Mouse (Mus musculus): ENCODE results near the gene Vmn2r112. TPM values are rescaled to one million over a fixed set of nuclear protein-coding genes. Genes with fewer than 3 reads are reported as not detected.

Vmn2r112 gene
- not detected in 2 replicates for polyA plus RNA-seq (2012; rRNA removed)

DNA sequence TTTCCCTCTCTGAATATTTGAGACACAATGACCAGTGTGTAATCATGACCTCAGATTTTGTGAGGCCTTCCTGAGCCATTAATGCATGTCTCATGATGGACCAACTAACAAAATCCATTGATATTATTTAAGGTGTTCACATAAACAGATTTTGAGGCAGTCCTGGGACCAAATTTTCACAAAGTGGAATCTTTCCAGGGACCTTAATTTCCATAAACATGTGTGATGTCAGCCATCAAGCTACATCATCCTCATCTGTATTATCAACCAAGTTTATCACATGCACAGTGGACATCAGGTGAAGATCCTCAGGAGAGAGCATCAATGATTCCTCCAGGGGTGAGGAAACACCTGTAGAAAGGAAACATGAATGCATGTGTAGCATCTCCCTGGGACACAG is at the start of gene Vmn2r112:
TSS of gene Vmn2r112 (plus strand) at position 301 of the 400 bp plus-strand sequence.

DNA sequence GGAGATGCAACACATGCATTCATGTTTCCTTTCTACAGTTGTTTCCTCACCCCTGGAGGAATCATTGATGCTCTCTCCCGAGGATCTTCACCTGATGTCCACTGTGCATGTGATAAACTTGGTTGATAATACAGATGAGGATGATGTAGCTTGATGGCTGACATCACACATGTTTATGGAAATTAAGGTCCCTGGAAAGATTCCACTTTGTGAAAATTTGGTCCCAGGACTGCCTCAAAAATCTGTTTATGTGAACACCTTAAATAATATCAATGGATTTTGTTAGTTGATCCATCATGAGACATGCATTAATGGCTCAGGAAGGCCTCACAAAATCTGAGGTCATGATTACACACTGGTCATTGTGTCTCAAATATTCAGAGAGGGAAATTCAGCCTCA is 27.4 kb upstream of the Vmn2r112 start, which contains the start of gene Vmn2r111:
TSS of gene Vmn2r111 (minus strand) at position 101 of the 400 bp plus-strand sequence.

Other genes with a start within 250 kb of the Vmn2r112 start
- gene Zfp944, start 239.6 kb upstream of the Vmn2r112 start, polyA plus RNA-seq (2012; rRNA removed) = 2.2 and 3.1 TPM in 2 replicates
- 0.24 and 0.37 TPM in 2 replicates for gene Zfp758, start 239.5 kb upstream of the Vmn2r112 start, polyA plus RNA-seq (2012; rRNA removed)
- 0.68 and 1.5 TPM in 2 replicates for gene Zfp946, start 176.7 kb upstream of the Vmn2r112 start, polyA plus RNA-seq (2012; rRNA removed)
- not detected in 2 replicates for gene Vmn2r111, start 27.5 kb upstream of the Vmn2r112 start, polyA plus RNA-seq (2012; rRNA removed)